Mouse (Mus musculus) lung, postnatal 14 days (tissue): ENCODE measurements at regions not wholly inside any gene's neighbourhood (a gene's known extent, or its start where the extent isn't known, plus 50 kb on each side); places are given as distances from the start of the nearest gene placed in this dataset.

Experiments used
- DNase-seq: peaks from one replicate; pipeline ENCODE4 v3.0.0; 2021

DNA sequence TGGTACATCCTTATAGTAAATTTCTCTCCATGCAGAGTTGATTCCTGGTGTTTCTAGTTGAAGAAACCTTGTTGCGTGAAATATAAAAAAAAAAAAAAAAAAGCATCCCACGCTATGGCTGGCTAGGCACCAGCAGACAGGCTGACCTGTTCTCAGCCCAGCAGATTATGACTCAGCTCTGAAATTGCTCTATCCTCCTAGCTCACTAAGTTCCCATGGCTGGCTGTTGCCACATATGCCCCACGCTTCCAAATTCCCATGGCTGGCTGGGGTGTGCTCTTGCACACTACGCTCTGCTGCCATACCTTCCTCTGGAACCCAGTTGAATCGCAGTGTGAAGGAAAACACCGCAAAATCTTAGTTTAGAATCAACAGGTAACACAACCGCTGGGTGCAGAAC lies 270.1 kb downstream of the Mid1ip1 start:
- DNase-seq = no peak

DNA sequence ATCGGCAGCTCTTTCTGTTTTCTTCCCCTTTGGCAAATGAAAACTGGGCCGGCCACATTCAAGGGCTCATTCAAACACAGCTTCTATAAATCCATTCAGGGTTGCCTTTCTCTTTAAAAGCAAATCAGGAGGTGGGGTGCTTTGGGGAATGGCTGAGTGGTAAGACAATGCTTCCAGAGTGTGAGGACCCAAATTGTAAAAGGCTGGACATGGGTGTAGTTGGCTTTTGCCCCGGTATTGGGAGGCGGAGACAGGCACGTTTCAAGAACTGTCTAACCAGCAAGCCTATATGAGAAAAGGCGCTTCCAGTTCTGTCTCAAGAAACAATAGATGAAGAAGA lies 277.0 kb downstream of the Mid1ip1 start:
- DNase-seq = no peak

- DNase-seq = no peak
Observed at GRCm38 (mm10) chrX:10992211-10993004, 277.6 kb downstream of the Mid1ip1 start.

GRCm38 (mm10) chrX:10993005-10993377 lies 278.2 kb downstream of the Mid1ip1 start:
- DNase-seq = peak; percentile 7

DNA sequence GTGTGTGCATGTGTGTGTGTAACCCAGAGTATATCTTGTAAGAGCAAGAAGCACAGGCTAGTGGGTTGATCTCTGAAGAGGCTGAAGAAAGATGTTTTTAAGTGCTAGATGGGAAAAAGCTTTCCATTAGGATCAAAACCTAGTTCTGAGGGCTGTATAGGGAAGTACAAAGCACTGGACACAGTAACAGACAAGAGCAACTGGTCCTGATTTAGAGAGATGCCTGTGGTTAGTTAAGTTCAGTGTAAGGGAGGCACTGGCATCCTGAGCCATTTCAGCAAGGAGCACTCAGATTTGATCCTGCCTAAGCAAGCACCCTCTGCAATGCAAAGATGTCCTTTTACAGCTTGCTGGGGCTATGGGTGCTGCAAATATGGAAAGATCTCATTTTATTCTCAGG lies 280.1 kb downstream of the Mid1ip1 start:
- no peak for DNase-seq

DNA sequence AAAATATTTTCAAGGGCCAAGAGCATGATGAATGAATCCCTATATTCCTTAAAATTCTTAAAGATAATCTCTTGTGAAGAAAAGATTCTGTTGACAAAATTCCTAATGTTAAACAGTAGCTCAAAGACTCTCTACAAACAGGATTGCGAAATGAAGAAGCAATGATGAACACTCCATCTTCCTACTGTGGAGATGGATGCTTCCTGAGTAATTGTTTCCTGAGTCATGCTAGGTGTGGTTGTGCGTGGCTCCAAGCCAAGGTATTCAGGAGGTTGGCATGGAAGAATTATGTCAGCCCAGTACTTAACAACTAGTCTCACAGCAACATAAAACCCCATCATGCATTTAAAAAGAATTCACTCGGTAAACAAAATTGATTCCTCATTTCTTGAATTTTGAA lies 286.4 kb downstream of the Mid1ip1 start:
- DNase-seq = no peak

- DNase-seq = no peak
Observed at GRCm38 (mm10) chrX:11039278-11039677, 259.8 kb upstream of the H2al1a start.

GRCm38 (mm10) chrX:11046769-11047168 lies 252.3 kb upstream of the H2al1a start:
- DNase-seq = no peak

DNA sequence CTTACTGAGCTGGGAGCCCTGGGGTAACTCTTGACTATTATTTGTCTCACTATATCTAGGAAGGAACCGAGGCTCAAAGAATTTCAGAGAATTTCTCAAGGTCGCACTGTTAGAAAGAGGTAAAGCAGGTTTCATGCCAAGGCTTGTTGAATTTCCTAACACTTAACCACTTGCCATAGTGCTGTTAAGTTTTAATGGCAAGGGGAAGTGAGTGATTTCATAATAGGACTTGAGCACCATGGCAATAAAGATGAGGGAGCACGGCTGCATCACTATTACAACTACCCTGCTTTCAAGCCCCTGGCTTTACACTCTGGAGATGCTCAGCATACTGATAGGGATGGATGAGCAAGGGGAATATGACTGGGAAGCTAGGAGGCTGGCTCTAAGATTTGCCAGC lies 216.9 kb upstream of the H2al1a start:
- DNase-seq = no peak

DNA sequence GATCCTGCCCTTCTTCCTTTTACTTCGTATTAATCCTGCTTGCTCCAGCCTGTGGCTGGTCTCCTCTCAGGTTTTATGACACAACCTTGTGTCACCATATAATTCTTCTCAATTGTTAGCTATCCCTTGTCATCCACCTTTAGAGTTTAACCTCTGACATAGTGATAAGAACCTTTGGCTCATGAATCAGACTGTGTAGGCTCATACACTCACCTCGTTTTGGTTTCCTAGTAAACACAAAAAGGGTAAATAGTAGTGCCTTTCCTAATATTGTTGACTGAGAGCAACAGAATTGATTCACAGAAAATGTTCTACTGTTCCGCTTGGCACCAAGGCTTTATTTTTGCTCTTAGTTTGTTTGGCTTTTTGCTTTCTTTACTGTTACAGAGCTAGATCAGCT lies 216.2 kb upstream of the H2al1a start:
- DNase-seq = no peak

DNA sequence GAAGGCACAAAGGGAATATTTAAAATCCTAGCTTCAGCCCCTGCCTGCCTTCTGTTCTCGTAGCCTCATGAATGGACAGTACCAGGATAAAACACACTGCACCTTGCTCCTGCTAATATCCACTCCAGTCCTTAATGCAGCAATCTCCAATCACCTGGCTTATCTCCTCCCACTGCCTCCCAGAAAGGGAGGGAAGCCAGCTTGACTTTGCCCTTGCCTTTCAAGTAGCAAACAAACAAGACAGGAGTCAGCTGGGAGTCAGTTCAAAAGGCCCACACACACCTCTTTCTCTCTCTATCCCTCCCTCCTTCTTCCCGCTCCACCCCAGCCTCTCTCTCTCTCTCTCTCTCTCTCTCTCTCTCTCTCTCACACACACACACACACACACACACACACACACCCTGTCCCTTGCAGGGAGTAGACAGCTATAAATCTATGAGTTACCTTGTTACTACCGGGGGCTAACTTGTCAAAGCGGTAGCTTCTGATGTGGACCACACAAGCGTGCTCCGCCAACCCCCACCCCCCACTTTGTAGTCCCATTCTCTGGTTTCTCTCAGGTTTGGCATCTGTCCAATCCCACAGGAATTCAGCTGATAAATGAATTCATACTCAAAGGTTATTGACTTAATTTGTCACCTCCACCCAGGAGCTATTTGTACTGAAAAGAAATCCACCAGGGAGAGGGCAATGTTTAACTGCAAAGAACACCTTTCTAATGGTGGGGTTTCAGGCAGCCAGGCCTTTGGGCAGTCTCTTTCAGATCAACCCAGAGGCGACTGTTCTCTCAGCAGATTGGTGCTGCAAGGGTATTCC lies 212.6 kb upstream of the H2al1a start:
- no peak for DNase-seq

- DNase-seq = peak; percentile 49
Observed at GRCm38 (mm10) chrX:11087913-11088312, 211.1 kb upstream of the H2al1a start.

GRCm38 (mm10) chrX:11088506-11088905 lies 210.6 kb upstream of the H2al1a start:
- no peak for DNase-seq

DNA sequence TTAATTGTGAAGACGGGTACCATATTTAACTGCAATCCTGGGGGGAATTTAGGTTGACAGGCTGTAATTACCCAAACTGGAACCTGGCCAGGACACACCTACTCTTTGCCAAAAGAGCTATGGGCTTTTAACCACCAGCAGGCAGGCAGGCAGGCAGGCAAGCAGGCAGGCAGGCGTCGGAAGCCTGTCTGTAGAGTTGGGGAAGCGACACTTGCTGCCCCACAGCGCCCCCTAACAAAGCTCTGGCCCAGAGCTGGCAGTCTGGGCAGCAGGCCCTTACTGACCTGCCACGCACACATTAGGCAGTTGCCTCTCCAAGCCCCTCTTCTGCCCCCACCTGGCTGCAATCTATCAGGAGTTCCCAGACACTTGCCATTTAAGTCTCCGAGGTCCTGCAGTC lies 208.6 kb upstream of the H2al1a start:
- peak; percentile 65 for DNase-seq

DNA sequence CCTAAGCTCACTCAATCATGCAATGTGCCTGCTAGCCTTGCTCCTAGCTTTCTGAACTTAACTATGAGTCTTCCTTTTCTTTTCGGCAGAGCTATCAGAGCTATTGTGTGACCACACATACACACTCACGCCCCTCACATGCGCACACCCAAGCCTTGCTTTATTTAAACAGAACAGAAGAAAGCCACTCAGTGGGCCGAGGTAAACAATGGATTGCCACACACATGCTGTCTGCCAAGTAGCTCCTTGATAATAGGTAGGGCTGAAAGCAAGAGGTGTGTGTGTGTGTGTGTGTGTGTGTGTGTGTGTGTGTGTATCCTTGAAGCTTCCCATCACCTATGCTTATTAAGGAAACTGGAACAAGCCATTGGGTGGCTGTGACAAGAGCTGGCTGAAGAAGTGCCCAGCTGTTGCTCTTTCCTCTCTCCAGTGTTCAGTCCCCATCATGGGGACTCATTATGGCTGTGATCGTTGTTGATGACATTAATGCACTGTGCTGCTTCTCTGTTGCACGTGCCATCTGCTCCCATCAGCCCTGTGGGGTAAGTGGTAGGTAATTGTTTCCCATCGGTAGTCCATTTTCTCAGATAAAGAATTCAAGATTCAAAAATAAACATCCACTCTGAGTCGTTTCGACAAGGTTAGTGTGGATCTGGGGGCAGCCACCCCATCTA lies 201.3 kb upstream of the H2al1a start:
- peak; percentile 32 for DNase-seq

DNA sequence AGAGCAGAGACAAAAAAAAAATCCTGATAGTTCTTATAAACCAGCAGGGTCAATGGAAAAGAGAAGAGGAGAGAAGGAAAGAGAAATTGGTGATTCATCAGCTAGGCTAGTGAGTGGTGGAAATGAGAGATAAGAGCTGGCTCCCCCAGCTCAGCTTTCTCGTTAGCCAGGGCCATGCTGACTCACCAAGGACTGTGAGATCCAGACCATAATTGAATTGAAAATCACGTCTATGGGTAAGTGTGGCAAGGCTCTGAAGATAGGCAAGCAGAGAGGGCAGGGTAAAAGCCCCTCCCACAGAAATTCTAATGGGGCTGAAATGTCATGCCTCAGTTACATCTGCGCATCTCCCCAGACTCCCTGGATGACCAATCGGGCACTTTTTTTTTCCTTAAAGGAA lies 200.7 kb upstream of the H2al1a start:
- no peak for DNase-seq

GRCm38 (mm10) chrX:11099146-11100087 lies 199.6 kb upstream of the H2al1a start:
- DNase-seq = no peak

DNA sequence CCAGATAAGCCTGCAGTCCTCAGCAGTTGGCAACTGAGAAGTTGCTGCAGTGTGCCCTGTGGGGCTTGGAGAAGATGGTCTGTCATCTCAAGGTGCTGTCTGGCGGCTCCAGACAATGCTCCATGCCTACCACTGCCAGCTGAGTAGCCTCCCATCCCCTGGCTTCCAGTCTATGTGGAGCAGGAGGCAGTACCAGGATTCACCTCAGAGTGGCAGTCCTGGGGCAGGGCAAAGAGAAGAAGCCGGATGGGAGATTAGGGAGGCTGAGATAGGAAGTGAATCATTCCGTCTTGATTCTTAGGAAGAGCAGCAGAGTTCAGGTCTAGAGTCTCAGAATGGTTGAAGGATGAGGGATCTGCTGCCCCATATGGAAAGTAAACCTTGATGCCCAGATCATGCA lies 198.1 kb upstream of the H2al1a start:
- DNase-seq = peak; percentile 32

DNA sequence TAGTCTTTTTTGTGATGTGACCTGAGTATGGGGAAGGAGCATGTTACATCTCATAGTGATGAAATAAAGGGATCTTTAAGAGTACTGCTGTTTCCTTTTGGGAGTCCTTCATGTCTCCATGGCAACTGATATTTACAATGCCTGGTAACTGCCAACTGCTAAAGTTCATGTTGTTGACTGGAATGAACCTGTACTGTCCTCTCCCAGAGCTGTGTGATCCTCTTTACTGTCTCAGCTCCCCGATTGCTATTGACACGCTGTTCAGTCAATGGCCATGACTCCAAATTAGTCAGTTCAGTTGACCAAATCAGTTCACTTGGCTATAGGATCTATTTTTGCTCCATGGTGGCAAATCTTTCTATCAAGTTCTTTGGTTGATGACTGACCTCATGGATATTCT lies 167.8 kb upstream of the H2al1a start:
- DNase-seq = no peak

DNA sequence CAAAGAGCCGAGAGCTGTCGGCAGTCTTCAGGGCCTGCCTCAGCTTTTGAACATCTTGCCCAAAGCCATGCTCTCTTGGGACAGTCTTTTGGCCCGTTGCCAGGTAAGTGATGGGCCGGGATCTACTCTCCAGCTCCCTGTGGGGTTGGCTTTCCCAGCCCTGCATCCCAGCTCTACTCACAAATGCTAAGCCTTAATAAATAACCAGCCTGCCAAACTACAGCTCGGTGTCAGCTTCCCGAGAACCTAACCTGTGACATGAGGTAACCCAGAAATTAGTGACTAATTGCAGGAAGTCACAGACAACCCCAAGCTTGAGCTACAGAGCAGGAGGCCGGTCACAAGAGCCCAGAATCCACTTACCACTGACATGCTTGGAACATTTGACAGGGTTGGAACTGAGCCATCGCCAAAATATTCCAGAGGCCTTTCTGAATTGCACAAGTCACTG lies 159.1 kb upstream of the H2al1a start:
- DNase-seq = peak; percentile 70

DNA sequence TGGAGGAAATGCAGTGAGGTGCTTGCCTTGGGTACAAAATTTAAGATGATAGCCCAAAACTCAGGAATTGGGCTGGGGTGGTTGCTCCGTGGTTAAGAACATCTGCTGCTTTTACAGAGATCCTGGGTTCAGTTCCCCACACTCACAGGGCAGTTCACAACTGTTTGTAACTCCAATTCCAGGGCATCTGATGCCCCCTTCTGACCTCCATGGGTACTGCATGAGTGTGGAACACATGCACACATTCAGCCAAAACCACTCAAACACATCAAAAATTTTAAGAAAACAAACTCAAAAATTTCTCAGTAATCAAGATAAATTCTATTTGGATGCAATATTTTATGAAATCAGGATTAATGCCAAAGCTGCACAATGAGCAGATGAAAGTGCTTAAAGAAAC lies 157.8 kb upstream of the H2al1a start:
- no peak for DNase-seq

- no peak for DNase-seq
Observed at GRCm38 (mm10) chrX:11158416-11158815, 140.6 kb upstream of the H2al1a start.

GRCm38 (mm10) chrX:11170416-11170815 lies 128.6 kb upstream of the H2al1a start:
- DNase-seq = no peak
